Mouse (Mus musculus) MEL (cell line): ENCODE results near the gene Serpinb8. TPM values are rescaled to one million over a fixed set of nuclear protein-coding genes. Genes with fewer than 3 reads are reported as not detected.

Experiments
- DNase-seq: peaks from one replicate; pipeline ENCODE4 v3.0.0; 2011; ENCODE audit warnings: low read depth, low spot score
- H3K27ac ChIP-seq: 2 replicates; pipeline ENCODE4 v1.5.1; 2012; ENCODE audit warnings: low read depth, mild to moderate bottlenecking, control low read depth, low read length, moderate library complexity; ENCODE audit not compliant: control insufficient read depth
- H3K27me3 ChIP-seq, 2 experiments: fragments of 150-350 bp in 1 of 2; sonication (generic) in 1 of 2; 2 replicates each; pipeline ENCODE4 v1.6.1; 2012; ENCODE audit warnings: low read length in 2 of 2, mild to moderate bottlenecking in 2 of 2, improper control_type of control experiment in 1 of 2, moderate library complexity in 1 of 2; ENCODE audit not compliant: insufficient read depth in 2 of 2, control insufficient read depth in 1 of 2
- H3K36me3 ChIP-seq, 2 experiments: 2 replicates each; pipeline ENCODE4 v1.6.1; 2012 to 2014; ENCODE audit warnings: low read length in 2 of 2, improper control_type of control experiment in 1 of 2, inconsistent platforms in 1 of 2, mild to moderate bottlenecking in 1 of 2; ENCODE audit not compliant: insufficient read depth in 2 of 2, control insufficient read depth in 1 of 2
- H3K4me1 ChIP-seq, 2 experiments: fragments of 150-350 bp in 1 of 2; sonication (generic) in 1 of 2; 2 replicates each; pipeline ENCODE4 v1.6.1; 2012; ENCODE audit warnings: low read length in 2 of 2, improper control_type of control experiment in 1 of 2, mild to moderate bottlenecking in 1 of 2; ENCODE audit not compliant: insufficient read depth in 2 of 2, control insufficient read depth in 1 of 2
- H3K4me3 ChIP-seq, 2 experiments: fragments of 150-350 bp in 1 of 2; sonication (generic) in 1 of 2; 2 replicates each; pipeline ENCODE4 v1.5.1; 2012; ENCODE audit warnings: low read depth in 2 of 2, low read length in 2 of 2, mild to moderate bottlenecking in 2 of 2, moderate library complexity in 2 of 2, control low read depth in 1 of 2, improper control_type of control experiment in 1 of 2; ENCODE audit not compliant: control insufficient read depth in 1 of 2, insufficient read depth in 1 of 2
- H3K79me2 ChIP-seq: 2 replicates; pipeline ENCODE4 v1.6.1; 2012; ENCODE audit warnings: mild to moderate bottlenecking, low read length, moderate library complexity; ENCODE audit not compliant: control insufficient read depth, poor library complexity, insufficient read depth
- H3K9ac ChIP-seq: 2 replicates; pipeline ENCODE4 v1.6.1; 2012; ENCODE audit warnings: low read depth, mild to moderate bottlenecking, control low read depth, low read length, moderate library complexity; ENCODE audit not compliant: control insufficient read depth, poor library complexity, severe bottlenecking
- H3K9me3 ChIP-seq: fragments of 150-350 bp; sonication (generic); replicated peaks from 2 replicates; pipeline ENCODE4 v1.6.1; 2012; ENCODE audit warnings: mild to moderate bottlenecking, low read length, improper control_type of control experiment, moderate library complexity; ENCODE audit not compliant: insufficient read depth
- CTCF ChIP-seq, 3 experiments: IDR thresholded peaks in 2 of 3; conservative IDR thresholded peaks in 1 of 3; 2 replicates each; pipeline ENCODE4 v1.5.1; 2011 to 2012; ENCODE audit warnings: low read length in 3 of 3, low read depth in 2 of 3, mild to moderate bottlenecking in 2 of 3, improper control_type of control experiment in 1 of 3, inconsistent platforms in 1 of 3, mixed read lengths in 1 of 3, moderate library complexity in 1 of 3; ENCODE audit not compliant: control insufficient read depth in 1 of 3, insufficient read depth in 1 of 3, poor library complexity in 1 of 3, severe bottlenecking in 1 of 3
- ELF1 ChIP-seq: IDR thresholded peaks from 2 replicates; pipeline ENCODE4 v1.6.1; 2014; ENCODE audit warnings: low read depth, mild to moderate bottlenecking, inconsistent platforms, low read length, improper control_type of control experiment, moderate library complexity
- GATA1 ChIP-seq: IDR thresholded peaks from 2 replicates; pipeline ENCODE4 v1.6.1; 2011; ENCODE audit warnings: low read depth, low read length, improper control_type of control experiment
- HCFC1 ChIP-seq: IDR thresholded peaks from 2 replicates; pipeline ENCODE4 v1.6.1; 2012; ENCODE audit warnings: low read depth, mild to moderate bottlenecking, inconsistent platforms, low read length, improper control_type of control experiment, moderate library complexity
- MAFK ChIP-seq: IDR thresholded peaks from 2 replicates; pipeline ENCODE4 v1.6.1; 2011; ENCODE audit warnings: low read depth, mild to moderate bottlenecking, low read length, improper control_type of control experiment, borderline replicate concordance
- MEF2A ChIP-seq: IDR thresholded peaks from 2 replicates; pipeline ENCODE4 v1.6.1; 2014; ENCODE audit warnings: low read depth, mild to moderate bottlenecking, inconsistent platforms, low read length, improper control_type of control experiment; ENCODE audit not compliant: poor library complexity, insufficient replicate concordance, severe bottlenecking; ENCODE audit errors: extremely low read depth
- MXI1 ChIP-seq: IDR thresholded peaks from 2 replicates; pipeline ENCODE4 v1.6.1; 2011; ENCODE audit warnings: mild to moderate bottlenecking, low read depth, low read length, improper control_type of control experiment
- MYC ChIP-seq: IDR thresholded peaks from 2 replicates; pipeline ENCODE4 v1.6.1; 2011; ENCODE audit warnings: low read depth, mild to moderate bottlenecking, low read length, improper control_type of control experiment, moderate library complexity
- NRF1 ChIP-seq: IDR thresholded peaks from 2 replicates; pipeline ENCODE4 v1.6.1; 2014; ENCODE audit warnings: low read depth, mild to moderate bottlenecking, inconsistent platforms, low read length, improper control_type of control experiment, moderate library complexity; ENCODE audit not compliant: poor library complexity, insufficient read depth, severe bottlenecking
- POLR2A ChIP-seq, 2 experiments: IDR thresholded peaks; 2 replicates each; pipeline ENCODE4 v1.6.1; 2011 to 2012; ENCODE audit warnings: low read length in 2 of 2, mild to moderate bottlenecking in 2 of 2, control low read depth in 1 of 2, improper control_type of control experiment in 1 of 2, low read depth in 1 of 2, moderate library complexity in 1 of 2; ENCODE audit not compliant: control insufficient read depth in 1 of 2, insufficient read depth in 1 of 2, poor library complexity in 1 of 2
- POLR2AphosphoS5 ChIP-seq: IDR thresholded peaks from 2 replicates; pipeline ENCODE4 v1.6.1; 2012; ENCODE audit warnings: low read depth, borderline replicate concordance, mild to moderate bottlenecking, inconsistent platforms, low read length, moderate library complexity, mixed read lengths
- RAD21 ChIP-seq: IDR thresholded peaks from 2 replicates; pipeline ENCODE4 v1.6.1; 2011; ENCODE audit warnings: mild to moderate bottlenecking, low read depth, low read length, improper control_type of control experiment
- SMC3 ChIP-seq: IDR thresholded peaks from 2 replicates; pipeline ENCODE4 v1.6.1; 2011; ENCODE audit warnings: low read depth, low read length, improper control_type of control experiment
- TAL1 ChIP-seq: IDR thresholded peaks from 2 replicates; pipeline ENCODE4 v1.6.1; 2012; ENCODE audit warnings: mild to moderate bottlenecking, inconsistent platforms, low read length, moderate library complexity, mixed read lengths
- TBP ChIP-seq: IDR thresholded peaks from 2 replicates; pipeline ENCODE4 v1.8.0; 2011; ENCODE audit warnings: low read depth, low read length, improper control_type of control experiment
- USF1 ChIP-seq: IDR thresholded peaks from 2 replicates; pipeline ENCODE4 v1.6.1; 2014; ENCODE audit warnings: low read depth, mild to moderate bottlenecking, inconsistent platforms, low read length, improper control_type of control experiment, moderate library complexity
- USF2 ChIP-seq, 2 experiments: IDR thresholded peaks; 2 replicates each; pipeline ENCODE4 v1.6.1; 2011 to 2012; ENCODE audit warnings: improper control_type of control experiment in 2 of 2, low read length in 2 of 2, borderline replicate concordance in 1 of 2, inconsistent platforms in 1 of 2, low read depth in 1 of 2, mild to moderate bottlenecking in 1 of 2; ENCODE audit not compliant: insufficient read depth in 1 of 2
- ZC3H11A ChIP-seq: IDR thresholded peaks from 2 replicates; pipeline ENCODE4 v1.6.1; 2012; ENCODE audit warnings: low read depth, mild to moderate bottlenecking, inconsistent platforms, low read length, improper control_type of control experiment
- ZNF384 ChIP-seq: IDR thresholded peaks from 2 replicates; pipeline ENCODE4 v1.6.1; 2012; ENCODE audit warnings: low read depth, mild to moderate bottlenecking, inconsistent platforms, low read length, improper control_type of control experiment
- polyA plus RNA-seq, 2 experiments: library from polyadenylated mRNA; stranded (reverse) in 1 of 2; unstranded in 1 of 2; fragments of >175 nt in 1 of 2; fragments of >200 nt in 1 of 2; gene quantifications; 2 replicates each; pipeline versions ENCODE4 v1.2.1 to v1.2.4; 2012; ENCODE audit warnings: low replicate concordance in 2 of 2, low read depth in 1 of 2; ENCODE audit not compliant: insufficient read length in 2 of 2, insufficient read depth in 1 of 2, missing spikeins in 1 of 2
- total RNA-seq: library from RNA; depleted of rRNA; stranded (reverse); fragments of 300-350 nt; gene quantifications from 2 replicates; pipeline ENCODE4 v1.2.3, GENCODE M21; 2012

The Serpinb8 gene
- total and polyA plus RNA-seq, 3 experiments, result not detected

GRCm38 (mm10) chr1:107622017-107622416 lies 32.2 kb downstream of the Serpinb8 start:
- no peak overlapping the region for H3K9ac ChIP-seq
- no peak for TF ChIP-seq ZNF384
- TF ChIP-seq POLR2A (IDR thresholded peaks at IDR 0.05; ENCODE audit: control insufficient read depth in 1 of 2, insufficient read depth in 1 of 2, low read depth in 1 of 2, low read length in 2 of 2, poor library complexity in 1 of 2), result no peak
- no peak for TF ChIP-seq USF1
- no peak for TF ChIP-seq HCFC1
- TF ChIP-seq POLR2AphosphoS5, result no peak
- TF ChIP-seq GATA1, result no peak
- TF ChIP-seq, all 39 proteins: peak for 0
- no peaks in the 10 kb centered on the region for H3K27me3 ChIP-seq
- no peaks in the 10 kb centered on the region for H3K9me3 ChIP-seq
- DNase-seq, result no peak
- H3K4me3 ChIP-seq, result no peak overlapping the region
- no peaks in the 10 kb centered on the region for H3K79me2 ChIP-seq
- no peaks in the 10 kb centered on the region for H3K4me1 ChIP-seq
- H3K36me3 ChIP-seq, result no peaks in the 10 kb centered on the region
- no peak overlapping the region for H3K27ac ChIP-seq

- H3K79me2 ChIP-seq, result no peaks in the 10 kb centered on the region
- no peaks in the 10 kb centered on the region for H3K9me3 ChIP-seq
- no peak overlapping the region for H3K4me3 ChIP-seq
- peak; percentile 42 for DNase-seq
- no peak overlapping the region for H3K27ac ChIP-seq
- H3K9ac ChIP-seq, result no peak overlapping the region
- H3K27me3 ChIP-seq, result no peaks in the 10 kb centered on the region
- no peaks in the 10 kb centered on the region for H3K4me1 ChIP-seq
- no peaks in the 10 kb centered on the region for H3K36me3 ChIP-seq
- TF ChIP-seq TAL1 (no peak), GATA1 (no peak), NRF1 (no peak), RAD21 (peak; percentile 80), USF2 (IDR thresholded peaks at IDR 0.05; ENCODE audit: borderline replicate concordance in 1 of 2, insufficient read depth in 1 of 2, low read depth in 1 of 2, low read length in 2 of 2) (no peak), MYC (no peak), POLR2AphosphoS5 (no peak), ZC3H11A (peak; percentile 84), CTCF (IDR thresholded peaks at IDR 0.05 in 2 of 3, conservative IDR thresholded peaks at IDR 0.05 in 1 of 3; ENCODE audit: control insufficient read depth in 1 of 3, insufficient read depth in 1 of 3, low read depth in 2 of 3, low read length in 3 of 3, poor library complexity in 1 of 3, severe bottlenecking in 1 of 3) (peak in 1 of 3 experiments; percentile 64; a peak in 2 of 6 replicates), SMC3 (peak; percentile 80)
Observed at GRCm38 (mm10) chr1:107635936-107636335, 46.1 kb downstream of the Serpinb8 start.

GRCm38 (mm10) chr1:107638056-107638455 lies 48.2 kb downstream of the Serpinb8 start:
- H3K9me3 ChIP-seq, result no peaks in the 10 kb centered on the region
- H3K27ac ChIP-seq, result no peak overlapping the region
- no peaks in the 10 kb centered on the region for H3K27me3 ChIP-seq
- no peak overlapping the region for H3K9ac ChIP-seq
- no peaks in the 10 kb centered on the region for H3K36me3 ChIP-seq
- no peak overlapping the region for H3K4me3 ChIP-seq
- no peak for TF ChIP-seq TBP
- TF ChIP-seq CTCF (IDR thresholded peaks at IDR 0.05 in 2 of 3, conservative IDR thresholded peaks at IDR 0.05 in 1 of 3; ENCODE audit: control insufficient read depth in 1 of 3, insufficient read depth in 1 of 3, low read depth in 2 of 3, low read length in 3 of 3, poor library complexity in 1 of 3, severe bottlenecking in 1 of 3), result no peak
- no peak for TF ChIP-seq ELF1
- TF ChIP-seq MEF2A, result no peak
- no peak for TF ChIP-seq MXI1
- TF ChIP-seq MAFK, result no peak
- no peaks in the 10 kb centered on the region for H3K79me2 ChIP-seq
- no peak for DNase-seq
- H3K4me1 ChIP-seq, result no peaks in the 10 kb centered on the region
